Mouse (Mus musculus) liver, adult 2 months (tissue): ENCODE data around the gene Dcst2.

ENCODE experiments used
- CTCF ChIP-seq: fragments of 200-500 bp; IDR thresholded peaks from 2 replicates; pipeline ENCODE4 v1.5.1; 2011; ENCODE audit warnings: low read depth, low read length, control low read depth
- POLR2A ChIP-seq: fragments of 200-500 bp; IDR thresholded peaks from 2 replicates; pipeline ENCODE4 v1.6.1; 2011; ENCODE audit warnings: low read length, control low read depth; ENCODE audit not compliant: insufficient read depth; ENCODE audit errors: extremely low read depth

DNA sequence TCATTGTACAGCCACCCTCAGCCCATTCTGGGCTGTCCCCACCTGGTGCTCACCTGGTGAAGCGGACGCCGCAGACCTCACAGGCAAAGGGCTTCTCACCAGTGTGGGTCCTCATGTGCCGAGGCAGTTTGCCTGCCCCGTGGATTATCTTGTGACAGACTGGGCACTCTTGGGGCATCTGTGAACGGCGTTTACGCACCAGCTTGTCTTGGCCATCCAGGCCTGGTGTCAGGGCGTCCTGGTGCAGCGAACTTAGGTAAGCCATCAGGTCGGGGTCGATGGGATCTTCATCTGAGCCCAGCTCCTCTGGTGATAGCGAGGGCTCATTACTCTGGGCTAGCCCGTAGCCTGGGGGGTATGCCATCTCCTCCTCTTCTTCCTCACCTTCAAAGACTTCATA lies 18.5 kb downstream of the Dcst2 start:
- no peak for TF ChIP-seq CTCF
- TF ChIP-seq POLR2A: no peak
